Mouse (Mus musculus): Measurements from ENCODE around the gene Kif3b. TPM values are rescaled to one million over a fixed set of nuclear protein-coding genes. Genes with fewer than 3 reads are reported as not detected.

Kif3b gene
- polyA plus RNA-seq, 1 experiment from 2014 or later: 3.1 TPM

- TF ChIP-seq CTCF (IDR thresholded peaks at IDR 0.05; ENCODE audit: low read depth): no peak
- TF ChIP-seq EP300 (optimal IDR thresholded peaks at IDR 0.05): peak; percentile 98
- Histone ChIP-seq H3K4me2 (replicated peaks; ENCODE audit: low read depth) (peak within 1 kb of the TSS; percentile 75), H3K4me3 (ENCODE audit: low read depth, low read length) (peak within 1 kb of the TSS; percentile 92), H3K27me3 (ENCODE audit: control insufficient read depth, insufficient read depth, low read length) (no peaks in the 10 kb centered on the region), H3K9ac (ENCODE audit: low read length) (peak within 1 kb of the TSS; percentile 96), H3K9me3 (ENCODE audit: control insufficient read depth, low read length) (no peaks in the 10 kb centered on the region), H3K4me1 (replicated peaks; ENCODE audit: control insufficient read depth, insufficient read depth) (no peaks in the 10 kb centered on the region; the same call in 1 of the 2 replicates), H3K36me3 (ENCODE audit: control insufficient read depth, insufficient read depth, low read length) (no peaks in the 10 kb centered on the region), H3K27ac (replicated peaks) (peak within 1 kb of the TSS; percentile 99)
- WGBS: under 1% methylated on average over 54 of the region's 79 CpGs
- DNase-seq (ENCODE audit: low spot score) (peak; percentile 97), ATAC-seq (ENCODE audit: low FRiP score, low TSS enrichment) (peak; percentile 97)
These were observed 54.4 kb downstream of the Kif3b start, which contains the start of gene Asxl1 for GRCm38 (mm10) chr2:153345454-153346220. Gene Asxl1 (plus strand): TSS chr2:153345829.

- 2% methylated on average over 44 of the region's 76 CpGs for WGBS
- peak overlapping the region; percentile 92 for H3K4me3 ChIP-seq (ENCODE audit: low read depth, low read length)
- H3K36me3 ChIP-seq (ENCODE audit: control insufficient read depth, insufficient read depth, low read length): no peaks in the 10 kb centered on the region
- no peaks in the 10 kb centered on the region for H3K27me3 ChIP-seq (ENCODE audit: control insufficient read depth, insufficient read depth, low read length)
- no peak for TF ChIP-seq EP300 (optimal IDR thresholded peaks at IDR 0.05)
- TF ChIP-seq CTCF (IDR thresholded peaks at IDR 0.05; ENCODE audit: low read depth): no peak
- peak overlapping the region; percentile 96 for H3K9ac ChIP-seq (ENCODE audit: low read length)
- DNase-seq (ENCODE audit: low spot score) (peak; percentile 75), ATAC-seq (ENCODE audit: low FRiP score, low TSS enrichment) (peak; percentile 44)
- no peaks in the 10 kb centered on the region; the same call in 1 of the 2 replicates for H3K4me1 ChIP-seq (replicated peaks; ENCODE audit: control insufficient read depth, insufficient read depth)
- no peaks in the 10 kb centered on the region for H3K9me3 ChIP-seq (ENCODE audit: control insufficient read depth, low read length)
- H3K4me2 ChIP-seq (replicated peaks; ENCODE audit: low read depth): peak overlapping the region; percentile 75
- peak overlapping the region; percentile 99 for H3K27ac ChIP-seq (replicated peaks)
These were observed 55.3 kb downstream of the Kif3b start for GRCm38 (mm10) chr2:153346221-153347182.

DNA sequence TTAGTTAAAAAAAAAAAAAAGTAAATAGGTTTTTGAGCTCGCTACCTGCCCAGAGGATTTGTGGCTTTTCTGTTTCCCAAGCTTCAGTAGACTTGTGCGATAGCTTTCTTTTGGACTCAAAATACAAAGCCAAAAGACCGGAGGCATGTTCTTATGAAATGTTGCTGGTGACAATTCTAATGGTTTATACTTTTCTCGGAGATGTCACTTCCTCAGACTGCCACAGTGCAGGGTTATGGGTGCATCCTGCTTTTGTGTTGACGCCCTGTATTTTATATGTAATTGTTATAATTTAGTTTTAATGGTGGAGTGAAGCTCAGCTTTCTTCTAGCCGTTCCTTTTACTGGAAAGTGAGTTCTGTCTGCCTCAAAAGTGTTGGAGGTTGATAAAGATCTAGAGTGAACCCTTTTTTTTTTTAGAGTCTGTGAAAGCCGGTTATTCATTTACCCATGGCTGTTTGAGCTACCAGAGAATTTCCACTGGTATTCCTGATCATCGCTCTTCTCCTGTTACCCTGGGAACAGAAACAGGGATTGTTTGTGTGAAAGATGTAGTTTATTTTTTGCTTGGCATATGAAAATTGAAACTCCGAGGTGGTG, 56.1 kb downstream of the Kif3b start:
- Histone ChIP-seq H3K9ac (ENCODE audit: low read length) (peak overlapping the region; percentile 96), H3K9me3 (ENCODE audit: control insufficient read depth, low read length) (no peaks in the 10 kb centered on the region), H3K4me3 (ENCODE audit: low read depth, low read length) (peak overlapping the region; percentile 92), H3K36me3 (ENCODE audit: control insufficient read depth, insufficient read depth, low read length) (no peaks in the 10 kb centered on the region), H3K4me2 (replicated peaks; ENCODE audit: low read depth) (peak overlapping the region; percentile 75), H3K27ac (replicated peaks) (peak overlapping the region; percentile 99), H3K4me1 (replicated peaks; ENCODE audit: control insufficient read depth, insufficient read depth) (no peaks in the 10 kb centered on the region; the same call in 1 of the 2 replicates), H3K27me3 (ENCODE audit: control insufficient read depth, insufficient read depth, low read length) (no peaks in the 10 kb centered on the region)
- TF ChIP-seq EP300 (optimal IDR thresholded peaks at IDR 0.05) (no peak), CTCF (IDR thresholded peaks at IDR 0.05; ENCODE audit: low read depth) (no peak)
- WGBS: 2% methylated on average over 9 of the region's 9 CpGs
- DNase-seq (ENCODE audit: low spot score) (no peak), ATAC-seq (ENCODE audit: low FRiP score, low TSS enrichment) (no peak)

DNA sequence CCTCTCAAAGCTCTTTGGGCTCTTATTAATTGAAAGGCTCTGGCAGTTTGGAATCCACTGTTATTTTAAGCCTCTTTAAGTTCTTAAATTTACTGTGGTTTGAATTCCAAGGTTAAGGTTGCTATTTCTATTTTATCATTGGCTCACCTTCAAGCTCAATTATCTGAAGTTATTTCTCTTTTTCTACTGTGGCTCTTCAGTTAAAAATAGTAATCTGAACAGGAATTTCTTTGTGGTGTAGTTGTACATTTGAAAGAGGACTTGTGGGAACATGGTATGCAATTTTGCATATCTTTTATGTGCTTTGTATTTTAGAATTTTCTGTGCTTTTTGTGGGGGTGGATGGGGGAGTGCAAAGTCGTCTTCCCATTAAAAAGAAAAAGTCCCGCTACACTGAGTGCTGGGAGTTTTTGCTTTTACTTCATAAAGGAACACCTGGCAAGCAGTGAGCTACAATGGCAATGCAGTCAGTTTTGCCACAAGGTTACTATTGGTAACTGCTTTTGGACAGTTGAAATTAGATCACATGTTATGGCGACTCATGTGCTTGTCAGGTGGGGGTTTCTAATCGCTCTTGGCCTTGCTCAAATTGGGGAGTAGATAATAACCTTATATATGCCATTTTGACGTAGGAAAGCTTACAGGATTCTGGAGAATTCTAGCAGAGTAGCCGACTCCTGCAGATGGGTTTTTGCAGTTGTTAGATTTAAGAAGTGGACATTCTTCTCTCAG, 57.1 kb downstream of the Kif3b start:
- no peak for TF ChIP-seq EP300 (optimal IDR thresholded peaks at IDR 0.05)
- TF ChIP-seq CTCF (IDR thresholded peaks at IDR 0.05; ENCODE audit: low read depth): no peak
- no peaks in the 10 kb centered on the region for H3K9me3 ChIP-seq (ENCODE audit: control insufficient read depth, low read length)
- no peak overlapping the region for H3K9ac ChIP-seq (ENCODE audit: low read length)
- no peaks in the 10 kb centered on the region for H3K27me3 ChIP-seq (ENCODE audit: control insufficient read depth, insufficient read depth, low read length)
- ATAC-seq (ENCODE audit: low FRiP score, low TSS enrichment) (no peak), DNase-seq (ENCODE audit: low spot score) (no peak)
- H3K4me1 ChIP-seq (replicated peaks; ENCODE audit: control insufficient read depth, insufficient read depth): no peaks in the 10 kb centered on the region; the same call in 1 of the 2 replicates
- WGBS: 43% methylated on average over 6 of the region's 6 CpGs
- H3K36me3 ChIP-seq (ENCODE audit: control insufficient read depth, insufficient read depth, low read length): no peaks in the 10 kb centered on the region
- H3K4me2 ChIP-seq (replicated peaks; ENCODE audit: low read depth): 0 out of 2 replicates have a peak overlapping the region, but pooled peaks have one; percentile 14
- no peak overlapping the region for H3K27ac ChIP-seq (replicated peaks)
- no peak overlapping the region; the same call in 1 of the 2 replicates for H3K4me3 ChIP-seq (ENCODE audit: low read depth, low read length)

All from stomach, postnatal 0 days (tissue).